Mouse (Mus musculus) forebrain, embryonic 15.5 days (tissue): ENCODE measurements around the gene Nup107. TPM values are rescaled to one million over a fixed set of nuclear protein-coding genes. Genes with fewer than 3 reads are reported as not detected.
"Not testable (repeated sequence)": the region's sequence is repeated elsewhere in the genome, so short reads cannot be mapped to it uniquely, and the experiment has no call there.

Experiments
- ATAC-seq: fragments of 200-750 bp; cut with Nextera tagmentation; replicated peaks from 2 replicates; pipeline ENCODE4 v1.8.0; 2017; ENCODE audit warnings: mild to moderate bottlenecking, moderate TSS enrichment, moderate library complexity
- H3K27ac ChIP-seq: fragments of 300-500 bp; sonication (generic); replicated peaks from 2 replicates; pipeline ENCODE4 v1.5.1; 2015; ENCODE audit warnings: mild to moderate bottlenecking, inconsistent platforms
- H3K27me3 ChIP-seq: fragments of 300-500 bp; sonication (generic); 2 replicates; pipeline ENCODE4 v1.6.1; 2015; ENCODE audit warnings: inconsistent platforms
- H3K36me3 ChIP-seq: fragments of 300-500 bp; sonication (generic); 2 replicates; pipeline ENCODE4 v1.6.1; 2015; ENCODE audit warnings: mild to moderate bottlenecking, inconsistent platforms
- H3K4me1 ChIP-seq: fragments of 300-500 bp; sonication (generic); 2 replicates; pipeline ENCODE4 v1.6.1; 2015; ENCODE audit warnings: inconsistent platforms
- H3K4me2 ChIP-seq: fragments of 300-500 bp; sonication (generic); replicated peaks from 2 replicates; pipeline ENCODE4 v1.6.1; 2015; ENCODE audit warnings: mild to moderate bottlenecking, inconsistent platforms
- H3K4me3 ChIP-seq: fragments of 300-500 bp; sonication (generic); 2 replicates; pipeline ENCODE4 v1.5.1; 2015; ENCODE audit warnings: mild to moderate bottlenecking, inconsistent platforms
- H3K9ac ChIP-seq: fragments of 300-500 bp; sonication (generic); replicated peaks from 2 replicates; pipeline ENCODE4 v1.6.1; 2015; ENCODE audit warnings: mild to moderate bottlenecking, inconsistent platforms
- H3K9me3 ChIP-seq: fragments of 300-500 bp; sonication (generic); 2 replicates; pipeline ENCODE4 v1.6.1; 2016; ENCODE audit warnings: inconsistent platforms
- WGBS: fragments of 180-500 bp; shearing (Covaris S2); methylation state at CpG from one replicate; pipeline ENCODE4 v1.1.7; 2015; ENCODE audit warnings: mixed read lengths; 5-methylcytosine and 5-hydroxymethylcytosine counted together
- polyA plus RNA-seq: library from polyadenylated mRNA; unstranded; fragments of >200 nt; fragmentation: Nextera tagmentation; extraction: Ambion mirVana; gene quantifications from 2 replicates; pipeline ENCODE4 v1.2.1, GENCODE M21; 2015

Gene Nup107
- polyA plus RNA-seq, 1 experiment from 2014 or later: 59.5 TPM

DNA sequence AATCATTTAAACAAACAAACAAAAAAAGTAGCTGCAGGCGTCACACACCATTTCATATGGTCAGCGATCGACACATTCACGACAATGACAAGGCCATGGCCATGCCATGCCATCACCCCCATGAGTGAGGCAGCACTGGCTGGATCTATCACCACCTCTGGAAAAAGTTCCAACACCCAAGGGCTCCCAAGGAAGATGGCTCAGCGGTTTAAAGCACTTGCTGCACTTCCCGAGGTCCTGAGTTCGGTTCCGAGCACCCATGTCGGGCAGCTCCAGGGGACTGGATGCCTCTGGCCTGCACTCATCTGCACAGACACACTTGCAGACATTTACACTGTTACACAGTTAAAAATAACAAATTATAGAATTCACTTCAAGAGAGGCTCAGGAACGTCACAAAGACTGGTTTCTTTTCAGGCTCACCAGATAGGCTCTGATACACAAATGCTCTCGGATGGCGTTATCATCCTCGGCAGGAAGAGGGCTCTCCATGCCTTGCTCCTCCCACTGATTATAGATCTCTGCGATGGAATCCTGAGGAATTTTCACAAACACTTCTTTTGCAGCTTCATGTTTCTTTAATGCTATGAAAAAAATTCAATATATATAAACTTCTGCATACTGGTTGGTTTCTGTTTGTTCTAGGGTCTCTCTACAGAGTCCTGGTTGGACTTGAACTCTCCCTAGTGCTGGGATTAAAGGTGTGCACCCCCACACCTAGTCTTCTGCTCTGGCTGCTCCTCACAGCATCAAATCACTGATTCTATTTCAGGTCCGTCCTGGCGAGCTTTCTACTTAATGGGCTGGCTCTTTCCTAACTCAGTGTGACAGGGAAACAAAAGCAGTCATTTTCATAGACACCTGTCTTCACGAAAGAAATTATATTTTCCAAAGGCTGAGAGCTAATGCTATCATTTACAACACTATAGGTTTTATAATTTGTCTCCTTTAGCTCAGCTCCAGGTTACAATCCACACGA lies 33.5 kb downstream of the Nup107 start:
- Histone ChIP-seq H3K4me3 (no peak overlapping the region), H3K27me3 (no peaks in the 10 kb centered on the region), H3K9ac (no peak overlapping the region), H3K9me3 (no peaks in the 10 kb centered on the region), H3K27ac (no peak overlapping the region), H3K36me3 (peaks cover 91% of the 10 kb centered on the region), H3K4me1 (no peaks in the 10 kb centered on the region), H3K4me2 (no peak overlapping the region)
- WGBS: 92% methylated on average over 18 of the region's 18 CpGs
- ATAC-seq: no peak

DNA sequence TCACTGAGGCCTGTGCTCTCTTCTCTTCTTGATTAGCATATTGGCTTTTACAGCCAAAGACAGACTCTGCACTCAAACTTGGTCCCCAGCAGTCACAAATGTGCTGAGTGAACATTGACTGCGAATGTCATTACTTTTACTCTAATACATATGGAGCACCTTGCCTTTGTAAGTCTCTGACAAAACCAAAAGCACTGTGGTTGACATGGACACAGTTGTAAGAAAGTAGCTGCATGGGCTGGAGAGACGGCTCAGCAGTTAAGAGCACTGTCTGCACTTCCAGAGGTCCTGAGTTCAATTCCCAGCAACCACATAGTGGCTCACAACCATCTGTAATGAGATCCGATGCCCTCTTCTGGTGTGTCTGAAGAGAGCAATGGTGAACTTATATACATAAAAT lies 34.2 kb downstream of the Nup107 start:
- ATAC-seq, H3K27ac ChIP-seq, H3K27me3 ChIP-seq, H3K9ac ChIP-seq, H3K9me3 ChIP-seq, H3K4me3 ChIP-seq, H3K4me1 ChIP-seq, H3K4me2 ChIP-seq: not testable (repeated sequence)
- peaks cover 86% of the 10 kb centered on the region for H3K36me3 ChIP-seq
- WGBS: 93% methylated on average over 3 of the region's 3 CpGs

DNA sequence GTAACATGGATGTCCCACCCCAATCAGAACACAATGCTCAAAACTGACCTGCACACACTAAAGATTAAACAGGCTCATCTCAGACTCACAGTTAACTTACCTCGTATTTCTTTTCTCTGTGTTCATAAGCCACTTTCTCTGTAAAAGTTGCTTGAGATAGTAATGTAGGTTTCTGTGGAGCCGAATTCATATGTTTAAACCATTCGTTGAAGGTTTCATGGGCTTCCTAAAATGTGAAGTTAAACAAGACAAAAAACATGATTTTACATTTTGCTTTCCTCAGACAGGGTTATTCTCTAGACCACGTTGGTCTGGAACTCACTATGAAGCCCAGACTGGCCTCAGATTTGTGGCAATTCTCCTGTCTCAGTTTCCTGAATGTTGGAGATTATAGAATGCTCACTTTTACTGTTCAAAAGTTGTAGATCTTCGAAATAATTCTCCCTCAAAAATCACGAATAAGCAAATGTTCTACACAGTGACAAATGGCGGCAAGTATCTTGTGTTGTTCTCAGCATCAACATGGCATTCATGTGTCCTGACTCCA lies 34.6 kb downstream of the Nup107 start:
- peaks cover 85% of the 10 kb centered on the region for H3K36me3 ChIP-seq
- H3K9ac ChIP-seq: no peak overlapping the region
- ATAC-seq: no peak
- no peak overlapping the region for H3K4me2 ChIP-seq
- no peak overlapping the region for H3K27ac ChIP-seq
- 93% methylated on average over 7 of the region's 7 CpGs for WGBS
- no peaks in the 10 kb centered on the region for H3K9me3 ChIP-seq
- H3K4me3 ChIP-seq: no peak overlapping the region
- H3K27me3 ChIP-seq: no peaks in the 10 kb centered on the region
- no peaks in the 10 kb centered on the region for H3K4me1 ChIP-seq

DNA sequence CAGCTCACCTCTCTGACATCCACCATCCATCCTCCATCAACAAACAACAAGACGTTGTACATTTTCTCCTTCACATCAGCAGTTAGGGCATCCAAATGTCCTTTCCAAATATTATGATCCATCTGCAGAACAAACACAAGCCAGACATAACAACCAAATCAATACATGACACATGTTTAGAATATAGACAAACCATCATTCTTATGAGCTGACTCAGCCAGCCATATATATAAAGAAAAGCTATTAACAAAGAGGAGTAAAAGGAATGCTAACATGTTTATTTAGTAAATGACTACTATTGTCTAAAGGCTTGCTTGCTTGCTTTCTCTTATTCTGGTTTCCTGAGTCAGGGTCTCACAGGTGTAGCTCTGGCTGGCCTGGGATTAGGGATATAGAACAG lies 35.2 kb downstream of the Nup107 start:
- Histone ChIP-seq H3K4me3 (no peak overlapping the region), H3K4me2 (no peak overlapping the region), H3K27me3 (no peaks in the 10 kb centered on the region), H3K9me3 (no peaks in the 10 kb centered on the region), H3K9ac (no peak overlapping the region), H3K36me3 (peaks cover 81% of the 10 kb centered on the region), H3K4me1 (no peaks in the 10 kb centered on the region), H3K27ac (no peak overlapping the region)
- no peak for ATAC-seq
- 98% methylated on average over 1 of the region's 1 CpGs for WGBS

DNA sequence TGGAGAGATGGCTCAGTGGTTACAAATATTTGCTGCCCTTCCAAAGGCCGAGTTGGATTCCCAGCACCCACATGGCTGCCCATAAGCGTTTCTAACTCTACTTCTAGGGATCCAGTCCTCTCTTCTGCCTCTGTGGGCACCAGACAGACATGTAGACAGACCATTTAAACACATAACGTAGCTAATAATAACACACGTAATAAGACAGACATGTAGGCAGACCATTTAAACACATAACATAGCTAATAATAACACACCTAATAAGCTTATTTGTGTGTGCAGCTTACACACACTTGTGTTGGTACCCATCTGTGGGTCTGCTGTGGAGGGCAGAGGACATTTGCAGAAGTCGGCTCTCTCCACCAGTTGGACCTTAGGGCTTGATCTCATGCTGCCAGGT lies 35.7 kb downstream of the Nup107 start:
- no peaks in the 10 kb centered on the region for H3K4me1 ChIP-seq
- no peak overlapping the region for H3K27ac ChIP-seq
- peaks cover 77% of the 10 kb centered on the region for H3K36me3 ChIP-seq
- no peak overlapping the region for H3K9ac ChIP-seq
- H3K4me2 ChIP-seq: no peak overlapping the region
- no peak overlapping the region for H3K4me3 ChIP-seq
- no peak for ATAC-seq
- 96% methylated on average over 5 of the region's 5 CpGs for WGBS
- H3K9me3 ChIP-seq: no peaks in the 10 kb centered on the region
- H3K27me3 ChIP-seq: no peaks in the 10 kb centered on the region

DNA sequence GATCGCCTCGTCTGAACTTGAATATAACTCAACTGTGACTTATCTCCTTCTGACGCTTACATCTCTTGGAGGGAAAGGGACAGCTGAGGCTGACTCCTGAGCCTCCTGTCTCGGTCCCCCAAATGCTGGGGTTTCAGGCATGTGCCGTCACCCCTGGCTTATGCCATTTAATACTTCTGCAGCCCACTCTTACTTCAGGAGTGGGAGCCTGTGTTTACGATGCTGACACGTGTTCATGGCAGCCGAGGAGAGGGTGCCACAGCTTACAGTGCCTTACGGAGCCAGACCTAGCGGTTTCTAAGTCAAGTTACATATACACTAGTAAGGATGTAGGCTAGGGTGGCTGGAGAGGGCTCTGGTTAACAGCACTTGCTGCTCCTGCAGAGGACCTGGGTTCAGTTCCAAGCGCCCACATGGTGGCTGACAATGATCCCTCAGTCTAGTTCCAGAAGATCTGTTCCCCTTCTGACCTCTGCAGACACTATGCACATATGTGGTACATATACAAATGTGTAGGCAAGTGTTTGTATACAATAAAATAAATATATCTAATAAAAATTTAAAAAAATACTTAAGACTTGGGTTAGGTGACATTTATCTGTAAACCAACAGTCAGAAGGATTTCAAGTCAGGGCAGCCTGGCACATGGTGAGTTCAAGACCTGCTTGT lies 36.6 kb downstream of the Nup107 start:
- Histone ChIP-seq H3K36me3 (peaks cover 76% of the 10 kb centered on the region), H3K4me2 (no peak overlapping the region), H3K27ac (no peak overlapping the region), H3K27me3 (no peaks in the 10 kb centered on the region), H3K4me3 (no peak overlapping the region), H3K9me3 (no peaks in the 10 kb centered on the region), H3K9ac (no peak overlapping the region), H3K4me1 (no peaks in the 10 kb centered on the region)
- no peak for ATAC-seq
- 91% methylated on average over 11 of the region's 11 CpGs for WGBS

DNA sequence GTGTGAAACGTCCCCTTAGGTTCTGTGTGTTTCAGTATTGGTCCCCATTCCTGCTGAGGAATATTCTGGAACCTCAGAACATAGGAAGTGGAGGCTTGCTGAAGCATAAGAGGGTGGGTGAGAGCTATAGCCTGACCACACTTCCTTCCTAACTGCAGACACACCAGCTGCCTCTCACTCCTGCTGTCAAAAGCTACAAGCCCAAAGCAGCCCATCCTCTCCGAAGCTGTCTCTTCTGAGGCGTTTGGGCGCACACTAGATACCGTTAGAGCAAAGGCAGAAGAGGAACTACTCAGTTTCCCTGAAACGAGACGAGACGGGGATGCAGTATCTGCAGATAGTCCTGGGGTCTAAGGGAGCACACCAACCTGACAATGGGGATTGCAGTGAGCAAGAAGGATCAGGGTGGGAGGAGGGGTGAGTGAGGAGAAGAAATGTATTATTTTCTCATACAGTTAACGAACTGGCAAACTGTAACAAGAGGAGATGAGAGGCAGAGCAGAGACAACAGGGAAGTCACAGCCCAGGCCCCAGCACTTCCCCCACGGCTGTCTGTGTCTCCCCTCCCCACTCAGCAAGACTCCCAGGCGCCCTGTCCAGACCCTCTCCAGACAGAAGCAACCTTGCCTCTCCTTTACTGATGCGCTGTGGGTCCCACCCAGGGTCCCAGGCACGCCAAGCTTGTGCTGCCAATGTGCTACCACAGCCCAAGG lies 37.3 kb downstream of the Nup107 start:
- Histone ChIP-seq H3K27ac (no peak overlapping the region), H3K36me3 (peaks cover 73% of the 10 kb centered on the region), H3K4me2 (no peak overlapping the region), H3K4me1 (no peaks in the 10 kb centered on the region), H3K9ac (no peak overlapping the region), H3K9me3 (no peaks in the 10 kb centered on the region), H3K27me3 (no peaks in the 10 kb centered on the region), H3K4me3 (no peak overlapping the region)
- 88% methylated on average over 13 of the region's 13 CpGs for WGBS
- ATAC-seq: no peak

DNA sequence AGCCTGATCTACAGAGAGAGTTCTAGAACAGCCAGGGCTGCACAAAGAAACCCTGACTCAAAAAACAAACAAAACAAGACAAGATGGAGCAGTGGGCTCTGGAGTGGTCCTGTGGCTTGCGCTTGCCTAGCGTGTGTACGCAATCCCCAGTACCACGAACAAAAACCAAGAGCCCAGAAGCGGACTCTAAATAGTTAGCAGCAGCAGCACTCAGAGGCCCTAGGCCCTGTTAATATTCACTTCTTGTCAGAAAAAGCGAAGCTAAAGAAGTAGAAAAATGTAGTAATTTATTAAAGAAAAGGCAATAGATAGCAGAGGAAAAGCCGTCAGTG lies 37.9 kb downstream of the Nup107 start:
- H3K27ac ChIP-seq: no peak overlapping the region
- H3K36me3 ChIP-seq: peaks cover 72% of the 10 kb centered on the region
- no peaks in the 10 kb centered on the region for H3K4me1 ChIP-seq
- ATAC-seq: no peak
- WGBS: 96% methylated on average over 7 of the region's 7 CpGs
- H3K4me2 ChIP-seq: no peak overlapping the region
- H3K9me3 ChIP-seq: no peaks in the 10 kb centered on the region
- H3K27me3 ChIP-seq: no peaks in the 10 kb centered on the region
- no peak overlapping the region for H3K9ac ChIP-seq
- H3K4me3 ChIP-seq: no peak overlapping the region

DNA sequence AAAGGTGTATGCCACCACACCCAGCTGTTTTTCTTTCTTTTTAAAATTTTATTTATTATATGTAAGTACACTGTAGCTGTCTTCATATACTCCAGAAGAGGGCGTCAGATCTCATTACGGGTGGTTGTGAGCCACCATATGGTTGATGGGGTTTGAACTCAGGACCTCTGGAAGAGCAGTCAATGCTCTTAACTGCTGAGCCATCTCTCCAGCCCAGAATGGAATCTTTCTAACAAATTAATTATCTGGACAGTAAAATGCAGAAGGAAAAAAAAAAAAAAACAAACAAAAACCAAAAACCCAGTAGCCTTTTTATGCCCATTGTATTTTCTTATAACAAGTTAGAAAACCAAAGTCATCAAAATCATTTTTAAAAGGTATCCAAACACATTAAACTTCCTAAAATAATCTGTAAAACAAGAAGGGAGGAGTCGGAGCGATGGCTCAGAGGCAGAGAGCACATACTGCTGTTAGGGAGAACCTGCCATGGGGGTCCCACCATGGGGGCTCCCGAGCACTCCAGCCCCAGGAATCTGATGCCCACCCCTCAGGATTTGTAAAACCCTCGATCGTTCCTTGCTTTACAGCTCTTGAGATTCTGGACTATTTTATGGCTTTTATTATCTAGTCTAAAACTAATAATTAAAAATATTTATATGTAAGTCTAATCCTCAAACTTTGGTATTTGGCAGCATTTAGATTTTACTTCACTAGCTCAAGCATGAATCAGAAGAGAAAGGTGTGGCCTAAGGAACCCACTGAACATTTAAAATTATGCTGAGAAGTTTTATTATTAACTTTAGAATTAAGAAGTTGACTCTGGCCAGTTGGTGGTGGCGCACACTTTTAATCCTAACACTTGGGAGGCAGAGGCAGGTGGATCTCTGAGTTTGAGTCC lies 38.5 kb downstream of the Nup107 start:
- ATAC-seq: no peak
- H3K4me2 ChIP-seq: no peak overlapping the region
- H3K27ac ChIP-seq: no peak overlapping the region
- WGBS: 95% methylated on average over 8 of the region's 8 CpGs
- H3K36me3 ChIP-seq: peaks cover 68% of the 10 kb centered on the region
- H3K4me1 ChIP-seq: no peaks in the 10 kb centered on the region
- no peak overlapping the region for H3K9ac ChIP-seq
- H3K27me3 ChIP-seq: no peaks in the 10 kb centered on the region
- no peaks in the 10 kb centered on the region for H3K9me3 ChIP-seq
- no peak overlapping the region for H3K4me3 ChIP-seq

DNA sequence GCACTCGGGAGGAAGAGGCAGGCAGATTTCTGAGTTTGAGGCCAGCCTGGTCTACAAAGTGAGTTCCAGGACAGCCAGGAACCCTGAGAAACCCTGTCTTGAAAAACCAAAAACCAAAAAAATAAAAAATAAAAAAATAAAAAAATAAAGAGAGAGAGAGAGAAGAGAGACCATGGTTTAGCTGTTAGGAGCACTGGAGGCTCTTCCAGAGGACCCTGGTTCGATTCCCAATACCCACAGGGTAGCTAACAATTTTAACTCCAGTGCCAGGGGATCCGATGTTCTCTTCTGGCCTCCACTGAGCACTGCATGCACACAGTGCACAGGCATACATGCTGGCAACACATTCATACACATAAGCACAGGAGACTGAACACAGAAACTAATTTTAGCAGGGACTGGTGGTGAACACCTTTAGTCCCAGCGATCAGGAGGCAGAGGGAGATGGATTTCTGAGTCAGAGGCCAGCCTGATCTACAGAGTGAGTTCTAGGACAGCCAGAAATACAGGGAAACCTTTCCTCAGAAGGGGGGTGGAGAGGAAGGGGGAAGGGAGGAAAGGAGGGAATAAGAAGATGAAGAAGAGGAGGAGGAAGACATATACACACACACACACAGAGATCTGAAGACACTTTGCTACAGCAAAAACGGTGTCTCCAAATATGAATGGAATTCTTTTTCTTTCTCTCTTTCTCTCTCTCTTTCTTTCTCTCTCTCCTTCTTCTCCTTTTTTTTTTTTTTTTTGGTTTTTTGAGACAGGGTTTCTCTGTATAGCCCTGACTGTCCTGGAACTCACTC lies 39.5 kb downstream of the Nup107 start:
- H3K27ac ChIP-seq: no peak overlapping the region
- no peak overlapping the region for H3K4me2 ChIP-seq
- no peaks in the 10 kb centered on the region for H3K27me3 ChIP-seq
- no peaks in the 10 kb centered on the region for H3K9me3 ChIP-seq
- H3K4me3 ChIP-seq: no peak overlapping the region
- peaks cover 64% of the 10 kb centered on the region for H3K36me3 ChIP-seq
- WGBS: 93% methylated on average over 5 of the region's 5 CpGs
- no peaks in the 10 kb centered on the region for H3K4me1 ChIP-seq
- ATAC-seq: no peak
- H3K9ac ChIP-seq: no peak overlapping the region
